Mouse (Mus musculus) stomach, postnatal 0 days (tissue): ENCODE data around the gene Alx1.

Experiments
- CTCF ChIP-seq: IDR thresholded peaks from 2 replicates; pipeline ENCODE4 v1.5.1; 2016; ENCODE audit warnings: antibody characterized with exemption, low read depth, mild to moderate bottlenecking, moderate library complexity
- EP300 ChIP-seq: optimal IDR thresholded peaks from 2 replicates; pipeline ENCODE3; 2016; ENCODE audit warnings: antibody characterized with exemption

- no peak for TF ChIP-seq CTCF
- no peak for TF ChIP-seq EP300
These were observed 27.5 kb downstream of the Alx1 start for GRCm38 (mm10) chr10:103002556-103002955.
